Mouse (Mus musculus): ENCODE measurements around the gene Xrra1. TPM values are rescaled to one million over a fixed set of nuclear protein-coding genes. Genes with fewer than 3 reads are reported as not detected.

The Xrra1 gene
- polyA plus RNA-seq, 1 experiment = not detected

DNA sequence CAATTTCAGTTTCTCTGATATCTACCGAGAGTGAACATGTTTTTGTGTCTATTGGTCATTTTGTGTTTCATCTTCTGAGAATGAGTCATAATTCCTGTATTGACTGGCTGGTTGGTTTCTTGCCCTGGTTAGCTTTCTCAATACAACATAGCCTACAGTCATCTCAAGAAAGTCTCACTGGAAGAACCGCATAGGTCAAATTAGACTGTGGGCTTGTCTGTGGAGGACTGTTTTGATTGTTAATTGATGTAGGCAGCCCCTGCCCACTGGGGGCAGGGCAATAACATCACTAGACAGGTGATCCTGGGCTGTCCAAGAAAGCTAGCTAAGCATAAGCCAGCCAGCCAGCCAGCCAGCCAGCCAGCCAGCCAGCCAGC, 25.1 kb upstream of the Xrra1 start:
- Histone ChIP-seq H3K4me3 (ENCODE audit: low read depth, low read length) (no peak overlapping the region), H3K4me1 (ENCODE audit: control insufficient read depth, insufficient read depth, insufficient read length, low read length) (peaks cover 9% of the 10 kb centered on the region; the same call in 1 of the 2 replicates), H3K27me3 (ENCODE audit: control insufficient read depth, insufficient read depth, low read length) (no peaks in the 10 kb centered on the region), H3K27ac (ENCODE audit: insufficient read depth, low read depth, low read length) (no peak overlapping the region), H3K36me3 (ENCODE audit: control insufficient read depth, insufficient read depth, low read length) (peaks cover 8% of the 10 kb centered on the region)
- no peak for TF ChIP-seq CTCF (IDR thresholded peaks at IDR 0.05; ENCODE audit: extremely low read depth, insufficient read length, insufficient replicate concordance, low read depth, low read length)
- TF ChIP-seq POLR2A (IDR thresholded peaks at IDR 0.05; ENCODE audit: low read depth, low read length) = no peak
- WGBS = 68% methylated on average over 2 of the region's 2 CpGs

GRCm38 (mm10) chr7:99834314-99834853, 24.5 kb upstream of the Xrra1 start:
- 81% methylated on average over 5 of the region's 5 CpGs for WGBS
- H3K27ac ChIP-seq (ENCODE audit: insufficient read depth, low read depth, low read length) = no peak overlapping the region
- no peaks in the 10 kb centered on the region for H3K27me3 ChIP-seq (ENCODE audit: control insufficient read depth, insufficient read depth, low read length)
- peaks cover 12% of the 10 kb centered on the region for H3K36me3 ChIP-seq (ENCODE audit: control insufficient read depth, insufficient read depth, low read length)
- peaks cover 9% of the 10 kb centered on the region; the same call in 1 of the 2 replicates for H3K4me1 ChIP-seq (ENCODE audit: control insufficient read depth, insufficient read depth, insufficient read length, low read length)
- TF ChIP-seq POLR2A (IDR thresholded peaks at IDR 0.05; ENCODE audit: low read depth, low read length) = no peak
- TF ChIP-seq CTCF (IDR thresholded peaks at IDR 0.05; ENCODE audit: extremely low read depth, insufficient read length, insufficient replicate concordance, low read depth, low read length) = no peak
- no peak overlapping the region for H3K4me3 ChIP-seq (ENCODE audit: low read depth, low read length)

DNA sequence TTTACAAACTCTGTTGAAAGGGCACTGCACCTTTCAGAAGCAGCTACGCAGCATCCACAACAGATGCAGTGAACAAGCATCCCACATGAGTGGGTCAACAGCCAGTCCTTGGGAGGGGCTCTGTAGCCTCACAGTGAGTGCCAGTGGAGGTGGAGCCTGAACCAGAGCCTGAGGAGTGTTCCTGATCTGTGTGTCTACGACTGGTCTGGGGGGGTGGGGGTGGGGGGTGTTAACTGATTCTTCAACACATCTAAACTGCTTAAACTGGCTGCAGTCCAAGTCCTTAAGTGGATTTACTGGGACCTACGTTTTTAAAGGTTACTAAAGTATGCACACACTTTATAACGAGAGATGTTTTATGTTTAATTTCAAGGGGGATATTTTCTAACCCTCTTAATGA, 22.1 kb upstream of the Xrra1 start:
- no peak overlapping the region for H3K27ac ChIP-seq (ENCODE audit: insufficient read depth, low read depth, low read length)
- WGBS = 56% methylated on average over 4 of the region's 4 CpGs
- H3K36me3 ChIP-seq (ENCODE audit: control insufficient read depth, insufficient read depth, low read length) = peaks cover 18% of the 10 kb centered on the region
- H3K27me3 ChIP-seq (ENCODE audit: control insufficient read depth, insufficient read depth, low read length) = no peaks in the 10 kb centered on the region
- no peak for TF ChIP-seq CTCF (IDR thresholded peaks at IDR 0.05; ENCODE audit: extremely low read depth, insufficient read length, insufficient replicate concordance, low read depth, low read length)
- TF ChIP-seq POLR2A (IDR thresholded peaks at IDR 0.05; ENCODE audit: low read depth, low read length) = no peak
- peaks cover 12% of the 10 kb centered on the region; the same call in 1 of the 2 replicates for H3K4me1 ChIP-seq (ENCODE audit: control insufficient read depth, insufficient read depth, insufficient read length, low read length)
- no peak overlapping the region for H3K4me3 ChIP-seq (ENCODE audit: low read depth, low read length)

- TF ChIP-seq POLR2A (IDR thresholded peaks at IDR 0.05; ENCODE audit: low read depth, low read length) = no peak
- TF ChIP-seq CTCF (IDR thresholded peaks at IDR 0.05; ENCODE audit: extremely low read depth, insufficient read length, insufficient replicate concordance, low read depth, low read length) = no peak
- Histone ChIP-seq H3K27ac (ENCODE audit: insufficient read depth, low read depth, low read length) (0 out of 2 replicates have a peak overlapping the region, but pooled peaks have one; percentile 8), H3K4me1 (ENCODE audit: control insufficient read depth, insufficient read depth, insufficient read length, low read length) (peaks cover 12% of the 10 kb centered on the region; the same call in 1 of the 2 replicates), H3K36me3 (ENCODE audit: control insufficient read depth, insufficient read depth, low read length) (peaks cover 22% of the 10 kb centered on the region), H3K4me3 (ENCODE audit: low read depth, low read length) (no peak overlapping the region), H3K27me3 (ENCODE audit: control insufficient read depth, insufficient read depth, low read length) (no peaks in the 10 kb centered on the region)
- WGBS = 34% methylated on average over 6 of the region's 6 CpGs
These were observed 21.4 kb upstream of the Xrra1 start for GRCm38 (mm10) chr7:99837358-99838071.

DNA sequence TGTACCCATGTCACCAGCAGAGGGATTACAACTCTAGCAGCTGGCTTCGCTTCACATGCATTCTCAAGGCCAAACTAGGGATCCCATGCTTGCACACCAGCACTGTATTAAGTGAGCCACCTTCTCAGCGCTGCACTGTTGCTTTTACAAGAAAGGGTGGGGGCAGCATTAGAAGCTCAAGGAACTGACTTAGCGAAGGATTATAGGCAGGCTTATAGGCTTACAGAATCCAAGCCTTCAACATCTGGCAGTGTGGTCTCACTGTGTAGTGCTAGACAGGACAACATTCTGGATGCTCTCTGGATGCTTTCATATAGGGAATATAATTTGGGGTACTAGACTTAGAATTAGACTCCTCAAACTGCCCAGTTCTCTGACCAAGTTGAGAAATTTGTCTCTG, 20.7 kb upstream of the Xrra1 start:
- TF ChIP-seq CTCF (IDR thresholded peaks at IDR 0.05; ENCODE audit: extremely low read depth, insufficient read length, insufficient replicate concordance, low read depth, low read length) (no peak), POLR2A (IDR thresholded peaks at IDR 0.05; ENCODE audit: low read depth, low read length) (no peak)
- peaks cover 27% of the 10 kb centered on the region for H3K36me3 ChIP-seq (ENCODE audit: control insufficient read depth, insufficient read depth, low read length)
- 88% methylated on average over 3 of the region's 3 CpGs for WGBS
- no peaks in the 10 kb centered on the region for H3K27me3 ChIP-seq (ENCODE audit: control insufficient read depth, insufficient read depth, low read length)
- 0 out of 2 replicates have a peak overlapping the region, but pooled peaks have one; percentile 8 for H3K27ac ChIP-seq (ENCODE audit: insufficient read depth, low read depth, low read length)
- H3K4me3 ChIP-seq (ENCODE audit: low read depth, low read length) = no peak overlapping the region
- H3K4me1 ChIP-seq (ENCODE audit: control insufficient read depth, insufficient read depth, insufficient read length, low read length) = peaks cover 12% of the 10 kb centered on the region; the same call in 1 of the 2 replicates

DNA sequence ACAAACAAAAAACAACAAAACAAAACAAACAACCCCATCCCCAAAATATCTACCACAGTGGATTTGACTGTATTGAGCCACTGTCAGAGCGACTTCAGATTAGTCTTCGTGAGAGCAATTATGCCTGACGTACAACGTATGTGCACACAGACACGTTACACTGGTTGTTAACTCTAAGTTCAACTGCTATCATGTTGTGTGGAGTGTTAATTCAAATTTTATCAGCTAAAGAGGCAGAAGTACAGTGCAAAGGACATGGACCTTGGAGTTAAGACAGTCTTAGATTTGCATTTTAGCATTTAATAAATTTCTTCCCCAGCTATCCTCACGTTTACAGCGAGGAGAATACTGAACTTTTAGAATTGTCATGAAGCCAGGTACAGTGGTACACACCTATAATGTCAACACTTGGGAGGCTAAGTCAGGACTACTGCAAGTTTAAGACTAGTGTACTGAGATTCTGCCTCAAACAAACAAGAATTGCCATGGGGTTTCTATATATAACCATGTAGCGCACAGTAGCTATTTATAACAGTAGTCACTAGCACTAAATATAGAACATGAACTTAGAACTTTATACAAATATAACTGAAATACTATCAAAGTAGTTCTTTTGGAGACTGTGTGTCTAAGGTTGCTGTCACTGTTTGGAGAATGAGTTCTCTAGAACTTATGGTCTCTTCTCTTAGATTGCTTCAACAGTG, 13.2 kb upstream of the Xrra1 start:
- Histone ChIP-seq H3K27me3 (ENCODE audit: control insufficient read depth, insufficient read depth, low read length) (no peaks in the 10 kb centered on the region), H3K4me1 (ENCODE audit: control insufficient read depth, insufficient read depth, insufficient read length, low read length) (peaks cover 1% of the 10 kb centered on the region; the same call in 1 of the 2 replicates), H3K4me3 (ENCODE audit: low read depth, low read length) (no peak overlapping the region), H3K36me3 (ENCODE audit: control insufficient read depth, insufficient read depth, low read length) (peaks cover 54% of the 10 kb centered on the region), H3K27ac (ENCODE audit: insufficient read depth, low read depth, low read length) (no peak overlapping the region)
- 57% methylated on average over 8 of the region's 8 CpGs for whole genome bisulfite sequencing
- TF ChIP-seq POLR2A (IDR thresholded peaks at IDR 0.05; ENCODE audit: low read depth, low read length) (no peak), CTCF (IDR thresholded peaks at IDR 0.05; ENCODE audit: extremely low read depth, insufficient read length, insufficient replicate concordance, low read depth, low read length) (no peak)

GRCm38 (mm10) chr7:99850534-99850933, 8.4 kb upstream of the Xrra1 start:
- TF ChIP-seq CTCF (IDR thresholded peaks at IDR 0.05; ENCODE audit: extremely low read depth, insufficient read length, insufficient replicate concordance, low read depth, low read length) (no peak), POLR2A (IDR thresholded peaks at IDR 0.05; ENCODE audit: low read depth, low read length) (no peak)
- 92% methylated on average over 5 of the region's 5 CpGs for WGBS
- H3K4me1 ChIP-seq (ENCODE audit: control insufficient read depth, insufficient read depth, insufficient read length, low read length) = no peaks in the 10 kb centered on the region; the same call in 1 of the 2 replicates
- no peaks in the 10 kb centered on the region for H3K27me3 ChIP-seq (ENCODE audit: control insufficient read depth, insufficient read depth, low read length)
- H3K4me3 ChIP-seq (ENCODE audit: low read depth, low read length) = no peak overlapping the region
- peaks cover 38% of the 10 kb centered on the region for H3K36me3 ChIP-seq (ENCODE audit: control insufficient read depth, insufficient read depth, low read length)
- no peak overlapping the region for H3K27ac ChIP-seq (ENCODE audit: insufficient read depth, low read depth, low read length)

All from small intestine, adult 2 months (tissue).